ENCODE assay signal across 21 mouse cellular contexts in the genomic region with DNA sequence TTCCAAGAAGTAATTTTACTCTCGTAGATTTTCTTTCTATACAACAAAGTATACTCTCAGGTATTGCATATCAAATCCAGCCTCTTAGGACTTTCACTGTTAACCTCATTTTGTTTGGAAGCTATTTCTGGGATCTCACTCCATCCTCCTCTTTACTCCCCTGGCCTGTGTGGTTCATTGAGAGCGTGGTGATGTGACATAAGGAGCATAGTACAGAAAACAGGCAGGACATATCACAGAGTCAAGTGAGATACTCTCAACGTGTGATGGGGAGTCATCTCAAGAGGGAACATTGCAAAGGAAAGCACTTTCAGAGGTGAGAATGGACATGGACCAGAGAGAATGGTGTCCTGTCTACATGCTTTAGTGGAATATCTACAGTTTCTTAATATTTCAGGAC.
A peak's percentile ranks its signal among the peaks of the same experiment; 100 is the strongest.
DNase-seq lines count a peak whose midpoint lies in the region; ATAC-seq lines count a peak whose summit lies in the region.
"Had no signal": no experiment of that assay in that cellular context is flagged by ENCODE, and none has a peak within 500 bp of the region (broad histone marks: within the 10 kb centered on the region; RNA-seq: fewer than 3 reads in every experiment).

No protein-coding gene starts in this region.

- ATAC-seq in forebrain, embryonic 12.5 days (ENCODE audit: low FRiP score), result no peak
- peak; percentile 65; the same call in 1 of the 2 replicates for ATAC-seq in heart, embryonic 11.5 days (replicated peaks; ENCODE audit: insufficient number of reproducible peaks, low FRiP score, low TSS enrichment)
- peak; percentile 80; the same call in 1 of the 2 replicates for ATAC-seq in heart, embryonic 15.5 days (replicated peaks; ENCODE audit: insufficient number of reproducible peaks, insufficient read depth, low FRiP score, low read depth)
- ATAC-seq in midbrain, embryonic 14.5 days (ENCODE audit: low FRiP score, low TSS enrichment), result no peak
- ATAC-seq: CD4-positive, CD25-positive, alpha-beta regulatory T cell, adult 4 months; inflammation-experienced regulatory T-cells, adult 6 months; intestine, postnatal 0 days had no signal

- H3K9ac ChIP-seq in forebrain, embryonic 12.5 days, result no peak overlapping the region
- H3K9ac ChIP-seq in heart, embryonic 11.5 days (ENCODE audit: low read depth, low read length), result no peak overlapping the region
- H3K9ac ChIP-seq in heart, embryonic 15.5 days, result no peak overlapping the region
- no peak overlapping the region for H3K9ac ChIP-seq in midbrain, embryonic 14.5 days (replicated peaks; ENCODE audit: low read length)
- H3K9ac ChIP-seq: embryonic facial prominence, embryonic 13.5 days had no signal

- no peak for DNase-seq in forebrain, embryonic 10.5 days (ENCODE audit: extremely low spot score, low spot score)
- DNase-seq in heart, postnatal 14 days, result no peak
- DNase-seq in heart, adult 9 months (ENCODE audit: low spot score in 2 of 2), result no peak
- no peak for DNase-seq in midbrain, embryonic 10.5 days (ENCODE audit: low spot score)
- no peak for DNase-seq in midbrain, embryonic 14.5 days
- DNase-seq: adrenal gland, postnatal 10 days; B cell, adult 2 months; cerebellum, adult 11-12 months; cerebellum, adult 9-10 months; cerebellum, postnatal 25 days; gastrocnemius, postnatal 10 days; kidney, adult 8-10 months had no signal

- H3K9me3 ChIP-seq in forebrain, embryonic 10.5 days, result no peaks in the 10 kb centered on the region
- H3K9me3 ChIP-seq in forebrain, embryonic 12.5 days, result no peaks in the 10 kb centered on the region
- H3K9me3 ChIP-seq in heart, embryonic 11.5 days (replicated peaks; ENCODE audit: control insufficient read depth, low read length), result no peaks in the 10 kb centered on the region
- H3K9me3 ChIP-seq in heart, embryonic 15.5 days (replicated peaks), result no peaks in the 10 kb centered on the region
- no peaks in the 10 kb centered on the region for H3K9me3 ChIP-seq in midbrain, embryonic 10.5 days (replicated peaks)
- H3K9me3 ChIP-seq in midbrain, embryonic 14.5 days (ENCODE audit: control insufficient read depth, low read length), result no peaks in the 10 kb centered on the region
- H3K9me3 ChIP-seq: embryonic facial prominence, embryonic 13.5 days; G1E had no signal

- peaks cover 21% of the 10 kb centered on the region for H3K4me1 ChIP-seq in forebrain, embryonic 10.5 days
- H3K4me1 ChIP-seq in forebrain, embryonic 12.5 days, result peaks cover 9% of the 10 kb centered on the region
- peaks cover 6% of the 10 kb centered on the region for H3K4me1 ChIP-seq in heart, embryonic 11.5 days (ENCODE audit: control insufficient read depth, insufficient read depth, low read length)
- peaks cover 11% of the 10 kb centered on the region for H3K4me1 ChIP-seq in heart, embryonic 15.5 days (replicated peaks)
- peaks cover 11% of the 10 kb centered on the region; the same call in 1 of the 2 replicates for H3K4me1 ChIP-seq in midbrain, embryonic 10.5 days
- H3K4me1 ChIP-seq in midbrain, embryonic 14.5 days (ENCODE audit: control insufficient read depth, insufficient read depth, low read length), result no peaks in the 10 kb centered on the region
- H3K4me1 ChIP-seq: embryonic facial prominence, embryonic 13.5 days had no signal

- WGBS in forebrain, embryonic 10.5 days, result 90% methylated on average over 3 of the region's 3 CpGs
- WGBS in forebrain, embryonic 12.5 days, result 81% methylated on average over 3 of the region's 3 CpGs
- 51% methylated on average over 3 of the region's 3 CpGs for WGBS in heart, embryonic 11.5 days (ENCODE audit: insufficient replicate concordance)
- WGBS in heart, embryonic 15.5 days, result 41% methylated on average over 3 of the region's 3 CpGs
- WGBS in midbrain, embryonic 10.5 days, result 90% methylated on average over 3 of the region's 3 CpGs
- WGBS in midbrain, embryonic 14.5 days, result 94% methylated on average over 3 of the region's 3 CpGs

- peak overlapping the region; percentile 74 for H3K27ac ChIP-seq in forebrain, embryonic 10.5 days
- H3K27ac ChIP-seq in forebrain, embryonic 12.5 days, result no peak overlapping the region
- H3K27ac ChIP-seq in heart, embryonic 11.5 days (ENCODE audit: low read depth, low read length), result 0 out of 2 replicates have a peak overlapping the region, but pooled peaks have one; percentile 41
- H3K27ac ChIP-seq in heart, embryonic 15.5 days, result peak overlapping the region; percentile 71
- H3K27ac ChIP-seq in midbrain, embryonic 10.5 days (replicated peaks), result 0 out of 2 replicates have a peak overlapping the region, but pooled peaks have one; percentile 38
- no peak overlapping the region for H3K27ac ChIP-seq in midbrain, embryonic 14.5 days (replicated peaks; ENCODE audit: low read depth, low read length)
- H3K27ac ChIP-seq: embryonic facial prominence, embryonic 13.5 days; kidney, postnatal 0 days had no signal

- intact Hi-C loops in heart, postnatal 14 days (cut with DNase I), result no loop called here

- H3K27me3 ChIP-seq in forebrain, embryonic 10.5 days (ENCODE audit: poor library complexity, severe bottlenecking), result no peaks in the 10 kb centered on the region
- H3K27me3 ChIP-seq in forebrain, embryonic 12.5 days, result no peaks in the 10 kb centered on the region
- no peaks in the 10 kb centered on the region for H3K27me3 ChIP-seq in heart, embryonic 11.5 days (ENCODE audit: control insufficient read depth, insufficient read depth, low read length)
- H3K27me3 ChIP-seq in heart, embryonic 15.5 days, result no peaks in the 10 kb centered on the region
- peaks cover 8% of the 10 kb centered on the region for H3K27me3 ChIP-seq in midbrain, embryonic 10.5 days (ENCODE audit: low read depth, poor library complexity, severe bottlenecking)
- no peaks in the 10 kb centered on the region for H3K27me3 ChIP-seq in midbrain, embryonic 14.5 days (ENCODE audit: control insufficient read depth, insufficient read depth, low read length)
- H3K27me3 ChIP-seq: embryonic facial prominence, embryonic 13.5 days had no signal

- H3K36me3 ChIP-seq in forebrain, embryonic 10.5 days (replicated peaks), result no peaks in the 10 kb centered on the region
- H3K36me3 ChIP-seq in forebrain, embryonic 12.5 days (replicated peaks), result no peaks in the 10 kb centered on the region
- no peaks in the 10 kb centered on the region for H3K36me3 ChIP-seq in heart, embryonic 11.5 days (ENCODE audit: control insufficient read depth, insufficient read depth, low read length)
- no peaks in the 10 kb centered on the region for H3K36me3 ChIP-seq in heart, embryonic 15.5 days
- H3K36me3 ChIP-seq in midbrain, embryonic 10.5 days, result no peaks in the 10 kb centered on the region
- no peaks in the 10 kb centered on the region for H3K36me3 ChIP-seq in midbrain, embryonic 14.5 days (ENCODE audit: control insufficient read depth, insufficient read depth, low read length)
- H3K36me3 ChIP-seq: embryonic facial prominence, embryonic 13.5 days; G1E had no signal

- no peak overlapping the region for H3K4me3 ChIP-seq in forebrain, embryonic 10.5 days
- H3K4me3 ChIP-seq in forebrain, embryonic 12.5 days (replicated peaks), result no peak overlapping the region
- H3K4me3 ChIP-seq in heart, embryonic 11.5 days (ENCODE audit: low read depth, low read length), result no peak overlapping the region
- H3K4me3 ChIP-seq in heart, embryonic 15.5 days, result no peak overlapping the region
- H3K4me3 ChIP-seq in midbrain, embryonic 10.5 days, result no peak overlapping the region
- no peak overlapping the region for H3K4me3 ChIP-seq in midbrain, embryonic 14.5 days (replicated peaks; ENCODE audit: low read depth, low read length)
- H3K4me3 ChIP-seq: embryonic facial prominence, embryonic 13.5 days had no signal

- no peak overlapping the region for H3K4me2 ChIP-seq in forebrain, embryonic 12.5 days
- H3K4me2 ChIP-seq in heart, embryonic 11.5 days, result no peak overlapping the region
- H3K4me2 ChIP-seq in heart, embryonic 15.5 days, result no peak overlapping the region
- no peak overlapping the region for H3K4me2 ChIP-seq in midbrain, embryonic 14.5 days (ENCODE audit: low read length)
- H3K4me2 ChIP-seq: embryonic facial prominence, embryonic 13.5 days had no signal

Comparison
In these comparisons a context has a peak if more than half of its experiments do, and no peak if none do; other contexts are left out.
1. H3K27ac ChIP-seq: peak in forebrain, embryonic 10.5 days (single experiment), heart, embryonic 11.5 days (single experiment), heart, embryonic 15.5 days (single experiment) and midbrain, embryonic 10.5 days (single experiment); none in forebrain, embryonic 12.5 days (single experiment) and midbrain, embryonic 14.5 days (single experiment).
2. ATAC-seq: peak in heart, embryonic 11.5 days (single experiment) and heart, embryonic 15.5 days (single experiment); none in forebrain, embryonic 12.5 days (single experiment) and midbrain, embryonic 14.5 days (single experiment).